Mouse (Mus musculus): ENCODE measurements around the gene Mmp28.

- TF ChIP-seq CTCF (IDR thresholded peaks at IDR 0.05; ENCODE audit: low read depth, low read length) (no peak), POLR2A (IDR thresholded peaks at IDR 0.05; ENCODE audit: insufficient read depth, low read length) (no peak), EP300 (IDR thresholded peaks at IDR 0.05; ENCODE audit: insufficient read depth, low read depth, low read length) (no peak)
These were observed 35.9 kb downstream of the Mmp28 start for GRCm38 (mm10) chr11:83426964-83427363.

All from ES-Bruce4 (cell line).